Mouse (Mus musculus): ENCODE measurements around the gene Ppp1cb. TPM values are rescaled to one million over a fixed set of nuclear protein-coding genes. Genes with fewer than 3 reads are reported as not detected.
A peak's percentile ranks its signal among the peaks of the same experiment; 100 is the strongest.

Gene Ppp1cb
- total RNA-seq, 1 experiment from 2014 or later: 531 TPM

DNA sequence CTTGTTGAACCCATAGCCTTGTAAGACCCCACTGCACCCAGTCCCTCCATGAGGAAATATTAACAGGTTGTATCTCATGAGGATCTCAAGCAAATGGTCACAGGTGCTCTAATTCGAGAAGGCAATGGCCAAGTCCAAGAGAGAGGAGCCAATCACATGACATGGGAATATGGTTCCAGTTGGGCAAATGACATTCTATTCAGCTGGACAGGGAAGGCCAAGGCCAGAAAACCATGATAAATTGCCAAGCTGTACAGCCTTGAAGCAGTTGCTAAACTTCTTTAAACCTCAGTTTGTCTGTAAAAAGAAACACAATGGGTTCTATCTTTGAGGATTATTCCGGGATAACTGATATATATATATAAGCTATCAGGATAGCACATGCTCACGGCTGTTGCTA lies 14.7 kb upstream of the Ppp1cb start:
- no peak for DNase-seq

DNA sequence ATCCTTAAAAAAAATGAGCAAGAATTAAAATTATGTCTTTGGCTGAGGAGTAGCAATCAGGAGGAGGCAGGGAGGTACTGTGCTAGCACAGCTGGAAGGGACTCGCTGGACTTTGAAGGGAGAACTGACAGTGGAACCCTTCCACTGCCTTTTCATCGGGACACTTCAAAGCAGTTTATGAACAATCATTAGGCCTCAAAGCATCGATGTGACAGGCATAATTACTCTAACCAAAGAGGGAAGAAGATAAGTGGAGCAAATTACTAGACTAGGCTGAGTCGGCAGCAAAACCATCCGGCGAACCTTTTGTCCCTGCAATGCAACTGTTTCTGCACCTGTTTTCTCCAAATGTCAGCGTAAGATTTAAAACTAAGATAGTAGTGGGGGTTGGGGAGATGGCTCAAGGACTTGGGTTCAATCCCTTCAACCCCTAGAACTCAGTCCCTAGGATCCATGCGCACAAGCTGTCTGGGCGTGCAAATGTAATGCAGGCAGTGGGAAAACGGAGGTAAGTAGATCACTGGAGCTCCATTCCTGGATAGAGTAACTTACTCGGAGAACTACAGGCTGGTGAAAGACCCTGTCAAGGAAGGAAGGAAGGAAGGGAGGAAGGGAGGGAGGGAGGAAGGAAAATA lies 13.2 kb upstream of the Ppp1cb start:
- no peak for DNase-seq

DNA sequence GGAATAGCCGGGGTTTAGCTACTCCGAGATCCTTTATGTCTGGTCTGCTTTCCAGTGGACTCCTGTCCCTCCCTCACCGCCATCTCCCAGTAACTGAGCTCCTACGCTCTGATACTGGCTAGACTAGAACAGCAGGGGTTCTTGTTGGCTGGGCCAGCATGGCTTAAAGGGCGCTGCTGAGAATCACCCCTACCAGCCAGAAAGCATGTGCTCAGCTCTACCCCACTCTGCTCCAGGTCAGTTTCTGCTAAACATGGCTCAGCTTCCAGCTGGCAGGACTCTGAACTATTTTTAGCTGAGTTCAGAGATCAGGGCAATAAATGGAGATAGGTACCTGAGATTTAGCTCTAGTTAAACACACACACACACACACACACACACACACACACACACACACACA lies 12.2 kb upstream of the Ppp1cb start:
- no peak for DNase-seq

DNA sequence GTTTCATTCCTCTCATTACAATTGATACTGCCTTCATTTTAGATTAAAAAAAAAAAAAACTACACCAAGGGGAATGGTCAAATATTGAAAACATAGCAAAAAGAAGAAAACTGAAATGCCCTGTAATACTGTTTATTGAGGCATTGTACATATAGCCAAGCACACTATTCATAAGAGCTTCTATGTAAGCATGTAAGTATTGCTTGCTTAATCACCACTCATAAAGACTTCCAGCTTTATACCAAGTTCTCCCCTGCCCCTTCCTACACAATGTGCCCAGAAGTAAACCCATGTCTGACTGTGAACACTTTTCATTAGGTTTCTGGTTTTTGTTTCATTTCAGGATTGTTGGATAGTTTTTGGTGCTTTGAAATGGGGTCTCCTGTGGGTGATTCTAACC lies 11.8 kb upstream of the Ppp1cb start:
- DNase-seq: no peak

DNA sequence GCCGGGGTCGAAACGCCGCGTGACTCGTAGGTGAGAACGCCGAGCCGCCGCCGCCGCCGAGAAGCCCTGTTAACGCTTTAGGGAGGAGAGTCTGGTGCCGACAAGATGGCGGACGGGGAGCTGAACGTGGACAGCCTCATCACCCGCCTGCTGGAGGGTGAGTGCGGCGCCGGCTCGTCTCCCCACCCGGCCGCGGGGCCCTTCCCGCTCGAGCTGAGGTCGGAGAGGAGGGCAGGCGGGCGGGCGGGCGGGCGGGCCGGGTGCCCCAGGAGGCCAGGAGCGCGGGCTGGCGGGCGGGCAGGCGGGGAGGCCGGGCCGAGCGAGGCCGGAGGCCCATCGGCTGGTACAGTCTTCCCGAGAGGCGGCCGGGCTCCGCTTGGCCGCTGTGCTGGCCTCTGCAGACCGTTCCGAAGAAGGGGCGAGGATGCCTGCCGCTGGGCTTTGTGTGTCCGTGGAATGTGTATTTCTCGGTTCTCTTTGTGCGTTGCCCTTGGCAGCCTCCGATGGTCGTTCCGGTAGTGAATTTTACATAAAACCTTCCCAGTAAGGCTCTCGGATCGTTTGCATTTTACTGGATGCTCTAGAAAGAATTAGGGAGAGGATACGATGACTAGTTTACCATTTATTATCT lies 723 bp downstream of the Ppp1cb start:
- DNase-seq: no peak

DNA sequence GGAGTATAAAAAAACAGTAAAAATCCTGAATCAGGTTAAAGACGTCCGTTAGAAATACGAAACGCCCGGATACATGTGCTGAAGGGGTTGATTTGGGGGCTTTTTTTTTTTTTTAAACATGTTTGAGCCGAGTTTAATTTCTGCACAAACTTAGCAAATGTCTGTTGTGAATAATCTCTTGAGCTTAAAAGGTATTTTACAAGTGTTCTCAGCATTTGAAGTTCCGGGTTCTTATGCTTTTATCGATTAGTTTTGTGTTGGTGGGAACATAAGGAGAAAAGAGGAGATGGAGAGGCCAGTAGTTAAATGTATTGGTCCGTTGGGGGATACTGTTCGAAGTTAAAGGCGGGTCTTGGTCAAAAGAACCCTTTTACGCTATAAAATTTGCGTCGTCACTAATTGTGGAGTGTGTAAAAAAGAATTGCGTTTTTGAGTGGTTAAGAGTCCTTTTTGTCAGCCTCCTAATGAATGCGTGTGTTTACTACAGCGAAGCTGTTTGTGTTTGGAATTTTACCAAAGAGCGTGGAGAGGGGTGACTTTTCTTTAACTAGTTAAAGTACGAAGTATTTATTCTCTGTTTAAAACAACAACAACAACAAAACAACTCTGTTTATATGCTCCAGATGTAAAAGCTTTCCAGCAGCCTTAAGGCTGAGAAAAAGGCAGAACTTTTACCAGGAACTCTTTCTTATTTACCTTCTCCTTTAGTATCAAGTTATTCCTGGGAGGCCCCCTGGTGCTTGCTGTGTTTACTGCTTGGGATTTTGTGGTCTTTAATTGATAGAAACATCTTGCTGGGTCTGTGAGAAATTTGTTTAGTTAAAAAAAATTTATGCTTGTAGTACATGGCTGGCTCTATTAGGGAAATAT lies 1.5 kb downstream of the Ppp1cb start:
- peak; percentile 26 for DNase-seq

DNA sequence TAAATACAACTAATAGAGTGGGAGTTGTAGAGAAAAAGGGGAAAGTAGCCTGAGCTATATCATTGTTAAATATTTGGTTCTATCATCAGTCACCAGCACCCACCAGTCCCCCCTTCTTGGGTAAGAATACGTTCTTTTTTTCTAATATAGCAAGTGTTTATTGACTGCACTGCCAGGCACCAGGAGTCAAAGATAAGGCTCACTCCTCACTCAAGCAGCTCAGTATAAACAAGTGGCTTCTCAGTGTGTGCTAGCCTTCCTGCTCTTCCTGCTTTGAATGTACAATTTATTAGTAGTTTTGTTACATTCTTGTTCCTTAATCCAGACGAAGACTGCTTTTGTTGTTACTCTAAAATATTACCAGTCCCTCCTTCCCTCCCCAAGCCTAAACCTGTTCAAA lies 2.3 kb downstream of the Ppp1cb start:
- DNase-seq: no peak

DNA sequence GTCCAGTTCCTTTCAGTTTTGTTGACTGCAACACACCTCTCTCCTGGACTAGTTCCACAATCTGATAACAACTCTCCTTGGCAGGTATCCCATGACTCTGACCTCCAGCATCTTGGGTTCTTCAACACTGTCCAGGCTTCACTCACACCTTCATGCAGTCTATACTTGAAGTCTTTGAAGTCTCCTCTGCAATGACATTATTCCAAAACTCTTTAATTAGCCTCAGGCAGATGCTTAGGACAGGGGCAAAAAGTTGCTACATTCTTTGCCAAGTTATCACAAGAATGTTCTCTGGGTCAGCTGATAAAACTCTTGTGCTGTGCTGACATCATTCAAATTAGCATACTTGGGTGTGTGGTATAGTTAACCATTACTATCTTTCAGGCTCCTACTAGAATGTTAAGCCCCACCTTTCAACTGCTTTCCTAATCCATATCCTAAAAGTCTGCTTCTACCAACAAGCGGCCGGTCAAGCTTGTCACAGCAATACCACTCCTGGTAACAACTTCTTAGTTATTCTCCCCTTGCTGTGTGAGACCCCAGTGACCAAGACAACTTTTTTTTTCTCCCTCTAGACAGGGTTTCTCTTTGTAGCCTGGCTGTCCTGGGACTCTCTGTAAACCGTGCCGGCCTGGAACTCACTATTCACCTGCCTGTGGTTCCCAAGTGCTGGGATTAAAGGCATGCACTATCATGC lies 13.8 kb downstream of the Ppp1cb start:
- peak; percentile 3 for DNase-seq

DNA sequence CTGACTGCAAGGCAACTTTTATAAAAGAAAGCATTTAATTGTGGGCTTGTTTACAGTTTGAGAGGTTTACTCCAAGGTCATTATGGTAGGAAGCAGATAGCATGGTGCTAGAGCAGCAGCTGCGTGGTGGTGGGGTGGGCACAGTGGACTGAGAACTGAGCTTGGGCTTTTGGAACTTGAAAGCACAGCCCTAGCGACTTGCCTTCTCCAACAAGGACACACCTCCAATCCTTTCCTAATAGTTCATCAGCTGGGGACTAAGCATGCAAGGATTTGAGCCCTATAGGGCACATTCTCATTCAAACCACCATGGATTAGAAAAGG lies 14.3 kb downstream of the Ppp1cb start:
- DNase-seq: no peak

DNA sequence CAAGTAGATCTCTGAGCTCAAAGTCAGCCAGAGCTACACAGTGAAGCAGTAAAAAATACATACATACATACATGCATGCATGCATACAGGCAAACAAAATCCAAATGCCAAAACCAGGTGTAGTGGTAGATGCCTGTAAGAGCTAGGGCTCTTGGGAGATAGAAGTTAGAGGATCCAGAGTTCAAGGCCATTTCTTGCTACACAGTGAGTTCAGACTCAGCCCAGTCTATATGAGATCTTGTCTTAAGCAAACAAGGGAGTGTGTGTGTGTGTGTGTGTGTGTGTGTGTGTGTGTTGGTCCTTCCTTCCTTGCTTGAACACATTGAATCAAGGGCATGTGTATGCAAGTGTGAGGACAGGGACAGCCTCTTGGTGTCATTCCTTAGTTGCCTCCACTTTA lies 17.9 kb downstream of the Ppp1cb start:
- no peak for DNase-seq

DNA sequence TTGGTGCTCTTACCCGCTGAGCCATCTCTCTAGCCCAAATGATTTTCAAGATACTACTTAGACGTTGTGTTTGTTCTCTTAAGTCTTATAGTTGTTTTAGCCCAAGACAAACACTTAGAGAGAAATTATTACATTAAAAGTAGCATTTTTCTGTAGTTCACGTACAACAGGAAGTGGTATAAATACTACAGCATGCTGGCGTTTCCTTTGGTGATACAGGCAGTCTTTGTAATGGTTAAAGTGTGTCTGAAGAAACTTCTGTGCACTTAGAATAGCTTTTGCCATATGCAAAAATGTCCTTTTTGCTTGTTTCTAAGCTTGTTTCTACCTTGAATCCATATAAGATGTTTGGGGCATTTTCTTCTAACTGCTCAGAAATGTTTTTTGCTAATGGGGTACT lies 20.3 kb downstream of the Ppp1cb start:
- no peak for DNase-seq

DNA sequence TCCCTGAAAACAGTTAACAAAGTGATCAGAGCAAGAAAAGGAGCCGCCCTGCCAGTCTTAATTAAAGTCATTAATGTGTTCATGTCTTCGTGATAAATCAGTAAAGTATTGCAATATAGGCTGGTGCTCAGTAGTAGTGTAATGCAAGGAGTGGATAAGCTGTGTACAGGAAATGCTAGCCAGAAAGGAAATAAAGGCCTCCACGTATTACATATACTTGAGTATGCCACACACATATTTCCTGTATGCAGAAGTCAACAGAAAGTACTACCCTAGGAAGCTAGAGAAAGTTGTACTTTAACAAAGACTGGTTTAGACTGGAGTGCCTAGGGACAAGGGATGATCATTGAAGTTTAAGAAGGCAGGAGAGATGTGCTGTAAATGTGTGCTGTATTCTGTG lies 26.8 kb downstream of the Ppp1cb start:
- DNase-seq: no peak

DNA sequence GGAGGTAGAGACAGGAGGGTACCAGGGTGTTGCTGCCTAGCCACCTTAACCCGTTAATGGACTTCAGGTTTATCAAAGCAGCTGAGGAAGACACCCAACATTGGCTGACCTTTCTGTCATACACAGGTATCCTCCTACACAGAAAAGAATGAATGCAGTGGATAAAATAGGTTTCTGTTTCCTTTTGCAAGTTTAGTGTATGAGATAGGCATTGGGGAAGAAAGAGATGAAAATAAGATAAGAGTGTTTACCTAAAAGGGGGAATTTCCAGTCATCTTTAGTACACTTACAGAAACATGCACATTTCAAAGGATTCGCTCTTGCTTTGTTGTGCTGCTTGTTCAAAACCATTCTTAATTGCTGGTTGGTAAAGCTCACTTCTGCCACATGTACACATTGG lies 29.4 kb downstream of the Ppp1cb start:
- no peak for DNase-seq

DNA sequence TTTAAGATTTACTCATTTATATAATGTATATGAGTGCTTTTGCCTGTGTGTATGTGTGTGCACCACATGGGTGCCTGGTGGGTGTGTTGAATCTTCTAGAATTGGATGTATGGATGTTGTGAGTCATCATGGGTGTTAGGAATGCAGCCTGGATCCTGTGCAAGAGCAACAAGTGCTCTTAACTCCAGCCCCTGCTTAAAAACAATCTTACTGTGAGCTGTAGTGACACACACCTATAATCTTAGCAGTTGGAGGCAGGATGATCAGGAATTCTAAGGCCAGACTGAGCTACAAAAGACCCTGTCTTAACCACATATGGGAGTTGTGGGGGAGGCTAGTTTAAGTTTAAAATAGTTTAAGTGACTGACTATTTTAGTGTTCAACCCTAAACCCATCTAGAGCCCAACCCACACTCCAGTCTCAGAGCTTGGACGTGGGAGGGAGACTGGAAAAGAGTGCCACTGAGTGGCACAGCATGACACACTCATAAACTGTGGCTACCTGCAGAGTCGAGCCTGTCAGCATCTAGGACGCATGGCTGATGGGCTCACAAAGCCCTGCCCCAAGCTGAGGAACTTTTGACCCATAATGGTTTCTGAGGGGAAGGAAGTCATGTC lies 35.5 kb downstream of the Ppp1cb start:
- no peak for DNase-seq

DNA sequence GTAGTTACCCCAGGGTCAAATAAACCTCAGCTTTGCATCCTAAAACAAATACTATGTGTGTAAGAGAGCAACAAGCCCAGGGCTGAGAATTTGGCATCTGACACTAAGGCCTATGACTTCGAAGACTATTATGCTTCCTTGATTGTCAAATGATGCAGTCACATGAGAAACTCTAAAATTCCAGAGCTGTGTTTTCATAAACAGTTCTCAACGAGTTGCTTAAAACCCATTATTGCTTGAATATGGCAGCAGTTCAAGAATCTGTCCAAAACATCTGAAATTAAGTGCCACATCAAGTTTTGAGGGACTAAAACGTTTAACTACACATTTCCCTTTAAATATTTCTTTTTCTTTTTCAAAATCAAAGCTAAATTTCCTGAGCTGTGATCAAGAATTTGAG lies 50.1 kb downstream of the Ppp1cb start:
- DNase-seq: no peak

DNA sequence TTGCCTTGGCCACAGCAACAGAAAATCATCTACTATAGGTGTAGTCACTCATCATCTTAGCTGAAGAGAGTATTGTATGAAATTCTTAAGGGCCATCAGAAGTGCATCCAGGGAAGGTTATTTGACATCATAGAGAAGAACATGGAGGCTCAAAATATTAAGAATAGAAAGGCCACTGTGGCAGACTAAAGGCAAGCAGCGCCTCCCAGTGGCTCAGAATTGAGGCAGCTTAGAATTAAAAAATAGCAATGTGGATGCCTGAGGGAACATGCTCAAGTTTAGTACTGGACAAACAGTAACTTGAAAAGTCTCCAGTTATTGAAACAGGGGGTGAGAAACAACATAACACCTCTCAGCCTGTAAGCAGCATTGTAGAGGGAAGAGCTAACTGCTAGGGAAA lies 61.7 kb downstream of the Ppp1cb start:
- DNase-seq: peak; percentile 57

DNA sequence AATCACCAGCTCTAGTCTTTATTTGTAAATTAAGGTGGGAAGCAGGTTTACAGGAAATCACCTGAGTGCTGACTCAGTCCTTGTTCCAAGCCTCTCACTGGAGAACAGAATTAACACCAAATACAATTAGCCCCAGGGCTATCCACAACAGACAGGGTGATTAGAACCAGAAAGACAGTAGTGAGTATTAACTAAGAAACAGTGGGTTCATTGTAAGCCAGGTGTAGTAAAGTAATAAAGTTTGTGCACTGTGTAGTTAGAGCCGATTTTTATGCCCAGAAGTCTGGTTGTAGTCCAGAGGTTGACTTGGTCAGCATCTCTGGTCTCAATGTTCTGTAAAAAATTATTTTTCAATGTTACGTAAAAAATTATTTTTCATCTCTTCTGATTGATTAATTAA lies 90.8 kb downstream of the Ppp1cb start:
- no peak for DNase-seq

DNA sequence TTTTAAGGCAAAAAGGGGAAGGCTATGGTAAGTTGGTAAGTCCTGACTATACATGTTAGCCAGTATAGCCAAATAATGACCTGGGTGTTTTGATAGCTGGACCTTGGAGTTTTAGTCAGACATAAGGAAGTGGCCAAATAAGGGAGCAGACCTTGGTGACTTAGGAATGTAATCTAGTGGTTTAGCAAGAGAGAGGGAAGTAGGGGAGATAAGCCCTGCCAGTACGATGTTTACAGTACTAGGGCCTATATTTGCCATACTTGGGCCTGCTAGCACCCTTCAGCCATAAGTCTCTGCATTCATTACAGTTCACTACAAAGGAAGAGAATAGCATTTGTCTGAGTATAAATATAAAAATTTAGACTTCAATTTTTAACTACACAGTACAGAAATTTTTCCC lies 106.1 kb downstream of the Ppp1cb start:
- no peak for DNase-seq

Data from adrenal gland, postnatal 25 days (tissue).